Mouse (Mus musculus): ENCODE data around the gene Lmod2. TPM values are rescaled to one million over a fixed set of nuclear protein-coding genes. Genes with fewer than 3 reads are reported as not detected.

Gene Lmod2
- total RNA-seq, 2 experiments from 2014 or later: not detected

- no peak for DNase-seq (ENCODE audit: low spot score in 2 of 2)
These were observed 4.1 kb downstream of the Lmod2 start for GRCm38 (mm10) chr6:24601668-24602067.

- DNase-seq (ENCODE audit: low spot score in 2 of 2): no peak
These were observed 4.8 kb downstream of the Lmod2 start for GRCm38 (mm10) chr6:24602351-24602750.

GRCm38 (mm10) chr6:24602993-24603392 lies 5.4 kb downstream of the Lmod2 start:
- DNase-seq (ENCODE audit: low spot score in 2 of 2): no peak

- DNase-seq (ENCODE audit: low spot score in 2 of 2): no peak
These were observed 6.7 kb downstream of the Lmod2 start for GRCm38 (mm10) chr6:24604289-24604688.

GRCm38 (mm10) chr6:24605631-24606030 lies 8.1 kb downstream of the Lmod2 start:
- no peak for DNase-seq (ENCODE audit: low spot score in 2 of 2)

- DNase-seq (ENCODE audit: low spot score in 2 of 2): no peak
These were observed 8.9 kb downstream of the Lmod2 start for GRCm38 (mm10) chr6:24606512-24606911.

- no peak for DNase-seq (ENCODE audit: low spot score in 2 of 2)
These were observed 10.0 kb downstream of the Lmod2 start for GRCm38 (mm10) chr6:24607531-24607930.

- DNase-seq (ENCODE audit: low spot score in 2 of 2): no peak
These were observed 10.6 kb downstream of the Lmod2 start for GRCm38 (mm10) chr6:24608129-24608528.

GRCm38 (mm10) chr6:24608682-24609081 lies 11.1 kb downstream of the Lmod2 start:
- DNase-seq (ENCODE audit: low spot score in 2 of 2): no peak

- no peak for DNase-seq (ENCODE audit: low spot score in 2 of 2)
These were observed 12.0 kb downstream of the Lmod2 start for GRCm38 (mm10) chr6:24609531-24609930.

- no peak for DNase-seq (ENCODE audit: low spot score in 2 of 2)
These were observed 12.8 kb downstream of the Lmod2 start for GRCm38 (mm10) chr6:24610358-24610757.

GRCm38 (mm10) chr6:24612074-24612755 lies 14.7 kb downstream of the Lmod2 start:
- DNase-seq (ENCODE audit: low spot score in 2 of 2): peak in 1 of 2 experiments; percentile 18

- DNase-seq (ENCODE audit: low spot score in 2 of 2): no peak
These were observed 15.8 kb downstream of the Lmod2 start for GRCm38 (mm10) chr6:24613346-24613745.

GRCm38 (mm10) chr6:24613918-24614317 lies 16.4 kb downstream of the Lmod2 start:
- peak; percentile 27 to 28 for DNase-seq (ENCODE audit: low spot score in 2 of 2)

GRCm38 (mm10) chr6:24616746-24617145 lies 19.2 kb downstream of the Lmod2 start:
- DNase-seq (ENCODE audit: low spot score in 2 of 2): no peak

- DNase-seq (ENCODE audit: low spot score in 2 of 2): no peak
These were observed 21.9 kb downstream of the Lmod2 start for GRCm38 (mm10) chr6:24619285-24620045.

- DNase-seq (ENCODE audit: low spot score in 2 of 2): no peak
These were observed 23.4 kb downstream of the Lmod2 start for GRCm38 (mm10) chr6:24620936-24621335.

- DNase-seq (ENCODE audit: low spot score in 2 of 2): no peak
These were observed 24.5 kb downstream of the Lmod2 start for GRCm38 (mm10) chr6:24622098-24622497.

GRCm38 (mm10) chr6:24627586-24628030 lies 30.0 kb downstream of the Lmod2 start:
- DNase-seq (ENCODE audit: low spot score in 2 of 2): peak; percentile 41 to 65

GRCm38 (mm10) chr6:24628499-24628898 lies 30.9 kb downstream of the Lmod2 start:
- no peak for DNase-seq (ENCODE audit: low spot score in 2 of 2)

- no peak for DNase-seq (ENCODE audit: low spot score in 2 of 2)
These were observed 34.5 kb downstream of the Lmod2 start for GRCm38 (mm10) chr6:24632061-24632460.

GRCm38 (mm10) chr6:24634065-24634464 lies 36.5 kb downstream of the Lmod2 start:
- no peak for DNase-seq (ENCODE audit: low spot score in 2 of 2)

- DNase-seq (ENCODE audit: low spot score in 2 of 2): no peak
These were observed 38.3 kb downstream of the Lmod2 start for GRCm38 (mm10) chr6:24635814-24636213.

Data from left cerebral cortex, adult 18-20 months (tissue).